Mouse (Mus musculus) liver, embryonic 14.5 days (tissue): ENCODE results near the gene Pde9a.

Experiments
- CTCF ChIP-seq: IDR thresholded peaks from 2 replicates; pipeline ENCODE4 v1.5.1; 2016; ENCODE audit warnings: antibody characterized with exemption, low read depth, control low read depth
- EP300 ChIP-seq: IDR thresholded peaks from 2 replicates; pipeline ENCODE4 v1.6.1; 2016; ENCODE audit warnings: antibody characterized with exemption, low read depth

GRCm38 (mm10) chr17:31360582-31360981 lies 25.4 kb upstream of the Pde9a start:
- TF ChIP-seq EP300 = no peak
- no peak for TF ChIP-seq CTCF
